Mouse (Mus musculus): ENCODE results near the gene Actn3.
"Not testable (repeated sequence)": the region's sequence is repeated elsewhere in the genome, so short reads cannot be mapped to it uniquely, and the experiment has no call there.

Gene Actn3

GRCm38 (mm10) chr19:4859081-4859480 lies 18.6 kb downstream of the Actn3 start:
- DNase-seq (ENCODE audit: low spot score in 2 of 2), result no peak

- no peak for DNase-seq (ENCODE audit: low spot score in 2 of 2)
Observed at GRCm38 (mm10) chr19:4855951-4856350, 21.8 kb downstream of the Actn3 start.

- DNase-seq (ENCODE audit: low spot score in 2 of 2), result no peak
Observed at GRCm38 (mm10) chr19:4855470-4855820, 22.3 kb downstream of the Actn3 start.

GRCm38 (mm10) chr19:4854552-4855469 lies 22.9 kb downstream of the Actn3 start, which contains the start of gene Ctsf:
Gene Ctsf, plus strand, starts transcription at chr19:4855130.
- DNase-seq (ENCODE audit: low spot score in 2 of 2), result peak; percentile 81 to 87

- no peak for DNase-seq (ENCODE audit: low spot score in 2 of 2)
Observed at GRCm38 (mm10) chr19:4850281-4850680, 27.4 kb downstream of the Actn3 start.

GRCm38 (mm10) chr19:4849800-4850199 lies 27.9 kb downstream of the Actn3 start:
- DNase-seq (ENCODE audit: low spot score in 2 of 2), result no peak

- no peak for DNase-seq (ENCODE audit: low spot score in 2 of 2)
Observed at GRCm38 (mm10) chr19:4847490-4847889, 30.2 kb downstream of the Actn3 start.

- no peak for DNase-seq (ENCODE audit: low spot score in 2 of 2)
Observed at GRCm38 (mm10) chr19:4845846-4846245, 31.9 kb downstream of the Actn3 start.

- no peak for DNase-seq (ENCODE audit: low spot score in 2 of 2)
Observed at GRCm38 (mm10) chr19:4842611-4843010, 35.1 kb downstream of the Actn3 start.

GRCm38 (mm10) chr19:4840848-4841247 lies 36.9 kb downstream of the Actn3 start:
- DNase-seq (ENCODE audit: low spot score in 2 of 2), result no peak

- DNase-seq (ENCODE audit: low spot score in 2 of 2), result peak; percentile 93 to 95
Observed at GRCm38 (mm10) chr19:4839149-4839548, 38.6 kb downstream of the Actn3 start, which contains the start of the genes Ccs and Ccdc87. Gene Ccs, minus strand, starts transcription at chr19:4839332. Gene Ccdc87, plus strand, starts transcription at chr19:4839366.

- DNase-seq (ENCODE audit: low spot score in 2 of 2), result no peak
Observed at GRCm38 (mm10) chr19:4838526-4839140, 39.1 kb downstream of the Actn3 start.

GRCm38 (mm10) chr19:4837049-4837448 lies 40.7 kb downstream of the Actn3 start:
- DNase-seq (ENCODE audit: low spot score in 2 of 2), result no peak

GRCm38 (mm10) chr19:4836096-4836495 lies 41.6 kb downstream of the Actn3 start:
- no peak for DNase-seq (ENCODE audit: low spot score in 2 of 2)

GRCm38 (mm10) chr19:4833977-4834376 lies 43.7 kb downstream of the Actn3 start:
- DNase-seq (ENCODE audit: low spot score in 2 of 2), result no peak

- DNase-seq (ENCODE audit: low spot score in 2 of 2), result no peak
Observed at GRCm38 (mm10) chr19:4829156-4829555, 48.6 kb downstream of the Actn3 start.

GRCm38 (mm10) chr19:4828444-4829114 lies 49.1 kb downstream of the Actn3 start:
- no peak for DNase-seq (ENCODE audit: low spot score in 2 of 2)

GRCm38 (mm10) chr19:4820678-4821303 lies 56.9 kb downstream of the Actn3 start:
- peak; percentile 67 to 76 for DNase-seq (ENCODE audit: low spot score in 2 of 2)

GRCm38 (mm10) chr19:4817182-4817835 lies 60.4 kb downstream of the Actn3 start:
- no peak for DNase-seq (ENCODE audit: low spot score in 2 of 2)

- no peak for DNase-seq (ENCODE audit: low spot score in 2 of 2)
Observed at GRCm38 (mm10) chr19:4813015-4813414, 64.7 kb downstream of the Actn3 start.

GRCm38 (mm10) chr19:4812334-4812949 lies 65.3 kb downstream of the Actn3 start:
- DNase-seq (ENCODE audit: low spot score in 2 of 2), result not testable (repeated sequence)

All from urinary bladder, postnatal 4 days (tissue).